Mouse (Mus musculus) urinary bladder, postnatal 4 days (tissue): Measurements from ENCODE around the gene Ksr2.
"Not testable (repeated sequence)": the region's sequence is repeated elsewhere in the genome, so short reads cannot be mapped to it uniquely, and the experiment has no call there.

ENCODE experiments used
- DNase-seq, 2 experiments: peaks; one replicate each; pipeline ENCODE4 v3.0.0; 2021 to 2022; ENCODE audit warnings: low spot score in 2 of 2

Gene Ksr2

GRCm38 (mm10) chr5:117408216-117408615, 5.6 kb upstream of the Ksr2 start:
- DNase-seq, result no peak

- no peak for DNase-seq
Observed at GRCm38 (mm10) chr5:117409369-117409768, 4.4 kb upstream of the Ksr2 start.

- no peak for DNase-seq
Observed at GRCm38 (mm10) chr5:117414611-117415010, 811 bp downstream of the Ksr2 start.

- DNase-seq, result no peak
Observed at GRCm38 (mm10) chr5:117415011-117415912, 1.5 kb downstream of the Ksr2 start.

DNA sequence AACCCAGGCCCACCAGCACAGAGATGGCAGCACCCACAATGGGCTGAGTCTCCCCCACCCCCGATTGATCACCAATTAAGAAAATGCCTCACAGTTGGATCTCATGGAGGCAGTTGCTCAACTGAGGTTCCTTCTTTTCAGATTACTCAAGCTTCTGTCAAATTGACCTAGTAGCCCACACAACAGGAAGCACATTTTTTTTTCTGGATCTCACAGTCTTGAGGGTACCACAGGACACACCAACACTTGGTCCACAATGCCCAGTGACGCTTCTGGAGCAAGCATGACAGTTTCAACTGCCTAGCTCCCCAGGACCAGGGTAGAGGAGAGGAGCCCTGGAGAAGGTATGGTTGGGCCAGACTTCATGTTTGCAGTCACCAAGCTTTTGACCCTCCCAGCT, 3.6 kb downstream of the Ksr2 start:
- DNase-seq, result no peak

DNA sequence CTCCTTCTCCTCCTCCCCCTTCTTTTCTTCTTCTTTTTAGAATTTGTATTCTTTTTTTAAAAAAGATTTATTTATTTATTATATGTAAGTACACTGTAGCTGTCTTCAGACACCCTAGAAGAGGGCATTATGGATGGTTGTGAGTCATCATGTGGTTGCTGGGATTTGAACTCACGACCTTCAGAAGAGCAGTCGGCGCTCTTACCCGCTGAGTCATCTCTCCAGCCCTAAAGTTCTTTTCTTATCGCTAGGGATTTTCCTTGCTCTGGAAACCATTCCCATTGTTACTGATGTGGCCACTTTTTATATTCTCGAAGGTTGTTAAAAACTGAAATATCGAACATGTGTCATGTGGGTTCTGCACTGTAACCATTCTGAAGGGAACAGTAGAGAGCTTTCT, 19.7 kb downstream of the Ksr2 start:
- not testable (repeated sequence) for DNase-seq

DNA sequence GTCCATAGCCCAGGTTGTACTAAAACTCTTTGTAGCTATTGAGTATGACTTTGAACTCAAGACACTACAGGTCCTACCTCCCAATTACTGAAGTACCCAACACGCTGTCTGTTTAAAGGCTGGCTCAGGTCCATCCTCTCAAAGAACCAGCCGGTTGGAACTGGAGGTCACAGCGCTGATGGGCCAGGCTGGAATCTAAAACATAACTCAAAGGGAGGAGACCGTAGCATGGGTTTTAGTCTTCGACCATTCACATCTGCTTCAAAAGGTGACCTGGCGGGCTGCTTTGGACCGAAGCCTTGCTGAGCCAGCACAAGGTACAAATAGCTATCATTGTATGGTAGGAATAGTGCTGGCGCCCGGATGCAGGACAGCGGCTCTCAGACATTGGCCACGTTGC, 26.5 kb downstream of the Ksr2 start:
- DNase-seq, result no peak

DNA sequence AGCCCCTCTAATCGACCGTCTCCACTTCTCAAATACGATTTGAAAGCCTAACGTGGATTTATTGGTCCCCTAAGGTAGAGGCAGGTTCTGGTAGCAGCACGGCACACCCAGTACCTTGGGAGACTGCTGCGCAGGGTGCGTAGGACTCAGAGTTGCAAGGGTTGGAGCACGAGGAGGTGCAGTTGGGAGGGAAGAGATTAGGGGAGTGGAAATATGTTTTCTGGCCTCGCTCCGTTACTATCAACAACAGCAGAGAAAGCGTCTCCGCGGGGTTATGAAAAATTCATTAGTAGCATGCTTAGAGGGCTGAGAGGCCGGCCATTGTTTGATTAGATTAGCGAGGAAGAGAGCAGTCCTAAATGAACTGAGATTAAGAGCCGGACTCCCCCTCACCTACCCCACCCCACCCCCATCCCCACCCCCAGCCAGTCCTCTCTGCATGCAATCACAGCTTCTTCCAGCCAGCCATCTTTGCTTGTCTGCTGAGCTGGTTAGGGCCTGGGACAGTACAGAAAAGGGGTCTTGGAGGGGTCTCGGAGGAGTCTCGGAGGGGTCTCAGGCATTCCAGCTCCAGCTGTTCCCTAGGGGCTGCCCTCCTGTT, 27.5 kb downstream of the Ksr2 start:
- DNase-seq, result no peak

- no peak for DNase-seq
Observed at GRCm38 (mm10) chr5:117442157-117442765, 28.5 kb downstream of the Ksr2 start.

GRCm38 (mm10) chr5:117443141-117443540, 29.3 kb downstream of the Ksr2 start:
- no peak for DNase-seq

DNA sequence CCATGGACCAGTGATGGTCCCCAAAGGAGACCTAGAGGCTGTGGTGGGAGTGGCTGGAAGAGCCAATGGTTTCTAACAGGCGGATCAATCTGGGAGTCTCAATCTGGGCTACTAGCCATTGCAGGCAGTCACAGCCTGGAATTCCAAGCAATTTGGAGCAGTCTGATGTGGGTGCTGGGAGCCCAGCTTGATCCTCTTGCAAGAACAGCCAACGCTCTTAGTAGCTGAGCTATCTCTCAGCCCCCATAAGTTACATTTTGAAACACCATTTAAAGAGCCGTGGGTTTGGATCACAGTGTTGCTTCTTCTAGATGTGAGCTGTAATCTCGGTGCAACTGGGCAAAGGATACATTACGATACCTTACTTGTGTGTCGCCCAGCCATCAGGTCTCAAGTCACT, 30.1 kb downstream of the Ksr2 start:
- no peak for DNase-seq

GRCm38 (mm10) chr5:117447698-117448097, 33.9 kb downstream of the Ksr2 start:
- no peak for DNase-seq

- DNase-seq, result no peak
Observed at GRCm38 (mm10) chr5:117452013-117452412, 38.2 kb downstream of the Ksr2 start.

- no peak for DNase-seq
Observed at GRCm38 (mm10) chr5:117455546-117455945, 41.7 kb downstream of the Ksr2 start.

DNA sequence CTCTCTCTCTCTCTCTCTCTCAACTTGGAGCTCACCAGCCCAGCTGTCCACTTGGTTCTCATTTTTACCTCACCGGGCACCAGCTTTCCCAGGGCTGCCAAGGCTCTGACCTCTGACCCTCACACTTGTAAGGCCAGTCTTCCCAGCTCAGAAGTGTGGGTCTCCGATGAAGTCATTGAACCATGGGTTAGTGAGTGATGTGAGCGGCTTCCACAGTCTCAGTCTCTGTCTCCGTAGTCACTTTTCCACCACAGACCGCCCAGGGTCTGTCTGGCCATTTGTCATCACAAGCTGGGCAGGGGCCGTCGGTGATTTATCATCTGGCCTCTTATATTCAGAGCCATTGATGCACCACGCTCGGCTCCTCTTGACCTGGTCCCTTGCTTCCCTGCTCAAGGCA, 43.3 kb downstream of the Ksr2 start:
- no peak for DNase-seq

- no peak for DNase-seq
Observed at GRCm38 (mm10) chr5:117457583-117457982, 43.8 kb downstream of the Ksr2 start.

DNA sequence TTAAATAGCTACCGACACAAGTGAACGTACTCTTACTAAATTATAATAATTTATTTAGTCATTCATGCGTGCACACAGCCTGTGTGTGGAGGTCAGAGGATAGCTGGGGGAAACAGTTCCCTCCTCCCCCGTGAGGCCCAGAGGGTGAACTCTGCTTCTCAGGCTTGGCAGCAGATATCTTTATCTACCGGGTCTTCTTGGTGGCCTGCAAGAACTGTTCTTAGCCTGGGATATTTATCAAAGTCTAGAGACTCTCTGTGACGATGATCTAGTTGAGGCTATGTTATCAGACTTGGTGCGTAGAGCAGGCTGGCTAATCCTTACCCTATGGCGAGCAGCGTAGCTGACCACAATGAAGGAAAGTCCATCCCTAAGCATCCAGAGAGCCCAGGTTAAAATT, 45.1 kb downstream of the Ksr2 start:
- DNase-seq, result no peak

DNA sequence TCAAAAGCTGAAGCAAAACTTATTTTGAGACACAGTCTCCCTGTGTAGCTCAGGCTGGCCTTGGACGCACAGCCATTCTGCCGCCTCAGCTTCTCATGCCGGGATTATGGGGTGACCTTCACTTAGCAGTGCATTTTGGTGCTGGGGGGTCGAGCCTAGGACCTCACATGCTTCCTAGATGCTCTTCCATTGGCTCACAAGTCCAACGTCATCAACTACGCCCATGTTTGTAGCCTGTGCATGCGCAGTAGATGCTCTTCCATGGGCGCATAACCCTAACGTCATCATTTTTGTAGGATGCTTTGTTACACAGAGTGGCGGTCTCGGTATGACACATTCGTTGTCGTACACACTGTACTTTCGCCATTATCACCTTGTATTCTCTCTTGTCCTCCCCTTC, 46.5 kb downstream of the Ksr2 start:
- no peak for DNase-seq

- DNase-seq, result peak in 1 of 2 experiments; percentile 59
Observed at GRCm38 (mm10) chr5:117467052-117467451, 53.3 kb downstream of the Ksr2 start.

DNA sequence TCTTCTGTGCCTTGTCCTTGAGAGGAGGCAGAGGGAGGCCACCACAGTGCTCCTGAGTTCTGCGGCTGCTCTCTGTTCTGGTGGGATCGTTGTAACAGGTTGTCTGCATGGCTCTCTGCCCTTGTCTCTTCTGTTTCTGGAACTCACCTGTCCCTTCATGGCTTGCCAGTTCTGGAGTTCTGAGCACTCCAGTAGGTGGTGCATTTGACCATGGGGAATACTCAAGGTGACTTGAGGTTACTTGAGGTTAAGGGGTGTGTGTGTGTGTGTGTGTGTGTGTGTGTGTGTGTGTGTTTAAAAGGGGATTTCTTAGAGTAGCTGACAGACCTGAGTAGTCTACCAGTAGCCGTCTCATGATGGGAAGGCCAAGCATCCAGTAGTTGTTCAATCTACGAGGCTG, 55.2 kb downstream of the Ksr2 start:
- no peak for DNase-seq

DNA sequence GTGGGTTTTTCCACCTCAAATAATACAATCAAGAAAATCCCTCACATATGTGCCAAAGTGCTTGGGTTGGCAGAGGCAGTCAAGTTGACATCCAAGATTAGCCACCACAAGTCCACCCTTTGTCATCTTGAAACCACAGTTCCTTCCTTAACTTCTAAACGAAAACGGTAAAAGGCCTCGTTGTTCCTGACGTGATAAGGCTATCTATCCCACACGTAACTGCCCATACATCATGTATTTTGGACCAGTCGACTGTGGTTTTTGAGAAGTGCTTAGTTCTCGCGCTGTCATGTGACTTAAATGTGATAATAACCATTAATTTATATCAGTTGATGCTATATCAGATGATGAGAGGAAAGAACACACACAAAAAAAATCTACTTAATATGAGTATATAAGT, 55.8 kb downstream of the Ksr2 start:
- no peak for DNase-seq

DNA sequence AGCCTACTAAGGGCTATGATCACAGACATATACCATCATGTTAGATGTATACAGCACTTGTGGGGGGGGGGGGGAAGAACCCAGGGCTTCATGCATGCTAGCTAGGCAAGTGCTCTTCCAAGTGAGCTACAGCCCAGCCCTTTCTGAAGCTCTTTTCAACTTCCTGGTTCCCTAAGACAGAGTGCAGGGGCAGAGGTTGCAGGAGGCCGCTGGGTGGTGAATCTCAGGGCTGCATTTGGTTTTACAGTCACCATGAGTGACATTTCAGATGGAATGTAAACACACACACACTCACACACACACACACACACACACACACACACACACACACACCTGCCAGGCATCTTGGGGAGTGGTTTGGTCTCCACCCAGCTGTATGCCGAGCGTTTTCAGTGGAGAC, 67.4 kb downstream of the Ksr2 start:
- DNase-seq, result no peak

DNA sequence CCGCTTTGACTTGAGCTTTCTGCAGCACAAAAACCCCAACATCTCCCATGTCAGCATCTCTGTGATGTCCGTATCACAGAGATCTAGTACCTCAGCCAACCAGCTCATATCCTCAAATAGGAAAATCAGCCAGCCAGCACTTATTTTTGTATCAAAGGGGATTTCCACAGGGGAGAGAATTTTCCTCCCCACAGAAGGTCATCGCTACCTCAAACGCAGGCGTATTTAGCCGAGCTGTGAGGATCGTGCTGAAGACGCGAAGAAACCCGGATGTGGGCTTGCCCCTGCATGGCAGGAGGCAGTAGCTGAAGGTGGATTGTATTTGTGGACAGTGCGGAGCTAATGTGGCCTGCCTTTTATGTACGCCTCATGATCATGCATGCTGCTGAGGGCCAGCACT, 67.8 kb downstream of the Ksr2 start:
- DNase-seq, result no peak
